Mouse (Mus musculus) forebrain, embryonic 13.5 days (tissue): Measurements from ENCODE around the gene Abcb9. TPM values are rescaled to one million over a fixed set of nuclear protein-coding genes. Genes with fewer than 3 reads are reported as not detected.

Source experiments
- ATAC-seq: fragments of 200-750 bp; cut with Nextera tagmentation; 2 replicates; pipeline ENCODE4 v1.8.0; 2017
- H3K27ac ChIP-seq: fragments of 300-500 bp; sonication (generic); 2 replicates; pipeline ENCODE4 v1.5.1; 2015; ENCODE audit warnings: inconsistent platforms, mild to moderate bottlenecking, moderate library complexity
- H3K27me3 ChIP-seq: fragments of 300-500 bp; sonication (generic); 2 replicates; pipeline ENCODE4 v1.6.1; 2015; ENCODE audit warnings: mild to moderate bottlenecking, inconsistent platforms
- H3K36me3 ChIP-seq: fragments of 300-500 bp; sonication (generic); 2 replicates; pipeline ENCODE4 v1.6.1; 2015; ENCODE audit warnings: mild to moderate bottlenecking, inconsistent platforms; ENCODE audit not compliant: poor library complexity, severe bottlenecking
- H3K4me1 ChIP-seq: fragments of 300-500 bp; sonication (generic); 2 replicates; pipeline ENCODE4 v1.6.1; 2015; ENCODE audit warnings: inconsistent platforms
- H3K4me2 ChIP-seq: fragments of 300-500 bp; sonication (generic); 2 replicates; pipeline ENCODE4 v1.6.1; 2015; ENCODE audit warnings: inconsistent platforms, mild to moderate bottlenecking, moderate library complexity
- H3K4me3 ChIP-seq: fragments of 300-500 bp; sonication (generic); 2 replicates; pipeline ENCODE4 v1.5.1; 2015; ENCODE audit warnings: mild to moderate bottlenecking, inconsistent platforms
- H3K9ac ChIP-seq: fragments of 300-500 bp; sonication (generic); 2 replicates; pipeline ENCODE4 v1.6.1; 2015; ENCODE audit warnings: mild to moderate bottlenecking, inconsistent platforms
- H3K9me3 ChIP-seq: fragments of 300-500 bp; sonication (generic); replicated peaks from 2 replicates; pipeline ENCODE4 v1.6.1; 2016; ENCODE audit warnings: inconsistent platforms
- WGBS: fragments of 180-500 bp; shearing (Covaris S2); methylation state at CpG from one replicate; pipeline ENCODE4 v1.1.7; 2015; 5-methylcytosine and 5-hydroxymethylcytosine counted together
- polyA plus RNA-seq: library from polyadenylated mRNA; unstranded; fragments of >200 nt; fragmentation: Nextera tagmentation; extraction: Ambion mirVana; gene quantifications from 2 replicates; pipeline ENCODE4 v1.2.1, GENCODE M21; 2015

The Abcb9 gene
- polyA plus RNA-seq, 1 experiment from 2014 or later = 5.8 TPM

GRCm38 (mm10) chr5:124111742-124112497 lies 16.3 kb upstream of the Abcb9 start, which contains the start of gene Ogfod2:
TSS of gene Ogfod2 (plus strand) at chr5:124112297.
- Histone ChIP-seq H3K9ac (peak within 1 kb of the TSS; percentile 79), H3K27ac (peak within 1 kb of the TSS; percentile 80), H3K4me2 (peak within 1 kb of the TSS; percentile 92), H3K36me3 (peaks cover 9% of the 10 kb centered on the region; the same call in 1 of the 2 replicates), H3K4me1 (peaks cover 32% of the 10 kb centered on the region), H3K27me3 (no peaks in the 10 kb centered on the region), H3K4me3 (peak within 1 kb of the TSS; percentile 93), H3K9me3 (no peaks in the 10 kb centered on the region)
- peak; percentile 97 for ATAC-seq
- WGBS = under 1% methylated on average over 66 of the region's 66 CpGs

GRCm38 (mm10) chr5:124111077-124111741 lies 15.6 kb upstream of the Abcb9 start:
- no peaks in the 10 kb centered on the region for H3K27me3 ChIP-seq
- H3K4me2 ChIP-seq = peak overlapping the region; percentile 92
- no peaks in the 10 kb centered on the region for H3K9me3 ChIP-seq
- H3K36me3 ChIP-seq = peaks cover 9% of the 10 kb centered on the region; the same call in 1 of the 2 replicates
- H3K9ac ChIP-seq = peak overlapping the region; percentile 79
- H3K4me1 ChIP-seq = peaks cover 26% of the 10 kb centered on the region
- WGBS = 21% methylated on average over 17 of the region's 17 CpGs
- H3K4me3 ChIP-seq = peak overlapping the region; percentile 93
- no peak for ATAC-seq
- peak overlapping the region; percentile 80; the same call in 1 of the 2 replicates for H3K27ac ChIP-seq

DNA sequence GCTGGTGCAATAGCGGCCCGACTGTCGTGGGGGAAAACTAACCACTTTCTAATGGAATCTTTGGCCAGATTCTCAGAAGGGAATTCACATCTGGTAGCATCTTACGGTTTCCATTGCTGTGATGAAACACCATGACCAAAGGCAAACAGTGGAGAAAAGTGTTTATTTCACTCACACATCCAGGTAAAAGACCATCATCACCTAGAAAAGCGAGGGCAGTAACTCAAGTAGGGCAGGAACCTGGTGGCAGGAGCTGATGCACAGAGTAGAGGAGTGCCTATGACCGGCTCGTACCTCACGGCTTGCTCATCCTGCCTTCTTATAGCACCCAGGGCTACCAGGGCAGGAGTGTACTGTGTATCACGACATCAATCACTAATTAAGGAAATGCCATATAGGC lies 8.0 kb upstream of the Abcb9 start:
- 92% methylated on average over 9 of the region's 9 CpGs for WGBS
- Histone ChIP-seq H3K4me1 (no peaks in the 10 kb centered on the region), H3K36me3 (no peaks in the 10 kb centered on the region), H3K9me3 (no peaks in the 10 kb centered on the region), H3K9ac (no peak overlapping the region), H3K4me2 (no peak overlapping the region), H3K27ac (no peak overlapping the region), H3K4me3 (no peak overlapping the region), H3K27me3 (no peaks in the 10 kb centered on the region)
- ATAC-seq = no peak

GRCm38 (mm10) chr5:124103020-124103419 lies 7.4 kb upstream of the Abcb9 start:
- WGBS = 86% methylated on average over 3 of the region's 3 CpGs
- Histone ChIP-seq H3K9ac (no peak overlapping the region), H3K4me1 (no peaks in the 10 kb centered on the region), H3K27me3 (no peaks in the 10 kb centered on the region), H3K4me2 (no peak overlapping the region), H3K4me3 (no peak overlapping the region), H3K27ac (no peak overlapping the region), H3K9me3 (no peaks in the 10 kb centered on the region), H3K36me3 (no peaks in the 10 kb centered on the region)
- ATAC-seq = no peak

GRCm38 (mm10) chr5:124102326-124102725 lies 6.7 kb upstream of the Abcb9 start:
- Histone ChIP-seq H3K9me3 (no peaks in the 10 kb centered on the region), H3K27ac (no peak overlapping the region), H3K27me3 (no peaks in the 10 kb centered on the region), H3K9ac (no peak overlapping the region), H3K36me3 (no peaks in the 10 kb centered on the region), H3K4me3 (no peak overlapping the region), H3K4me2 (no peak overlapping the region), H3K4me1 (no peaks in the 10 kb centered on the region)
- no peak for ATAC-seq
- WGBS = 81% methylated on average over 6 of the region's 6 CpGs

- H3K9me3 ChIP-seq = 0 out of 2 replicates have a peak, but pooled peaks cover 4% of the 10 kb centered on the region
- WGBS = 92% methylated on average over 11 of the region's 11 CpGs
- ATAC-seq = no peak
These were observed 4.8 kb upstream of the Abcb9 start for GRCm38 (mm10) chr5:124100128-124101044.

GRCm38 (mm10) chr5:124098923-124099322 lies 3.3 kb upstream of the Abcb9 start:
- peaks cover 18% of the 10 kb centered on the region for H3K27me3 ChIP-seq
- no peak overlapping the region for H3K4me2 ChIP-seq
- no peak for ATAC-seq
- 0 out of 2 replicates have a peak, but pooled peaks cover 4% of the 10 kb centered on the region for H3K9me3 ChIP-seq
- H3K27ac ChIP-seq = no peak overlapping the region
- H3K9ac ChIP-seq = no peak overlapping the region
- H3K36me3 ChIP-seq = no peaks in the 10 kb centered on the region
- WGBS = 80% methylated on average over 2 of the region's 2 CpGs
- H3K4me1 ChIP-seq = peaks cover 10% of the 10 kb centered on the region
- no peak overlapping the region for H3K4me3 ChIP-seq

More at GRCm38 (mm10) chr5:124100128-124101044, 4.8 kb upstream of the Abcb9 start:
- Histone ChIP-seq H3K27me3 (peaks cover 7% of the 10 kb centered on the region), H3K4me2 (no peak overlapping the region), H3K36me3 (no peaks in the 10 kb centered on the region), H3K9ac (no peak overlapping the region), H3K4me1 (peaks cover 5% of the 10 kb centered on the region), H3K4me3 (no peak overlapping the region), H3K27ac (no peak overlapping the region)

DNA sequence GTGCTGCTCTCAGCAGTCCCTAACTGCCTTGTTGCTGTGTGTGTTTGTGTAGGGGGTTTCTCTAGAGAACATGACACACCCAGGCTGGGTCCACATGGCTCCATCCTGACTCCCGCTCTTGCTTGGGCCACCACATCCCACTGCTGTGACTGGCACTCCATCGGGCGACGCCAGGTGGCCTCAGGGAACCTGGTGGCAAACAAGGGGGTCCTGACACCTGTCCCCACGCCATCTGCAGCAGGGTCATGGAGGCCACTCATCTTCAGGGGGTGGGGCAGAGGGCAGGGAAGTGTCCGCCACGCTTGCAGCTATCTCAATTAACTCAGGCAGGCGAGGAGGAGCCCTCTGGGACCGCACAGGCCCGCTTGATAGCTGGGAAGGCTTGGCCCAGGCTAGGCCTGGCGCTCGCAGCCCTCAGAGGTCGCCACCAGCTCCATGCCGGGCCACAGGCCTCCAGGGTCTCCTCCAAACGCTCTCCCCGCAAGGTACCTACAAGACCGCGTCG lies 469 bp downstream of the Abcb9 start:
- Histone ChIP-seq H3K27ac (no peak overlapping the region), H3K4me3 (peak overlapping the region; percentile 40), H3K4me2 (peak overlapping the region; percentile 66), H3K9me3 (0 out of 2 replicates have a peak, but pooled peaks cover 4% of the 10 kb centered on the region), H3K4me1 (peaks cover 18% of the 10 kb centered on the region), H3K27me3 (peaks cover 18% of the 10 kb centered on the region), H3K9ac (peak overlapping the region; percentile 52), H3K36me3 (no peaks in the 10 kb centered on the region)
- peak; percentile 62; the same call in 1 of the 2 replicates for ATAC-seq
- 16% methylated on average over 19 of the region's 19 CpGs for whole genome bisulfite sequencing

- Histone ChIP-seq H3K9me3 (0 out of 2 replicates have a peak, but pooled peaks cover 4% of the 10 kb centered on the region), H3K9ac (no peak overlapping the region), H3K27ac (no peak overlapping the region), H3K36me3 (no peaks in the 10 kb centered on the region), H3K4me1 (peaks cover 18% of the 10 kb centered on the region), H3K4me2 (no peak overlapping the region), H3K27me3 (peaks cover 18% of the 10 kb centered on the region), H3K4me3 (no peak overlapping the region)
- no peak for ATAC-seq
- WGBS = 82% methylated on average over 12 of the region's 12 CpGs
These were observed 1.6 kb downstream of the Abcb9 start for GRCm38 (mm10) chr5:124093852-124094604.

DNA sequence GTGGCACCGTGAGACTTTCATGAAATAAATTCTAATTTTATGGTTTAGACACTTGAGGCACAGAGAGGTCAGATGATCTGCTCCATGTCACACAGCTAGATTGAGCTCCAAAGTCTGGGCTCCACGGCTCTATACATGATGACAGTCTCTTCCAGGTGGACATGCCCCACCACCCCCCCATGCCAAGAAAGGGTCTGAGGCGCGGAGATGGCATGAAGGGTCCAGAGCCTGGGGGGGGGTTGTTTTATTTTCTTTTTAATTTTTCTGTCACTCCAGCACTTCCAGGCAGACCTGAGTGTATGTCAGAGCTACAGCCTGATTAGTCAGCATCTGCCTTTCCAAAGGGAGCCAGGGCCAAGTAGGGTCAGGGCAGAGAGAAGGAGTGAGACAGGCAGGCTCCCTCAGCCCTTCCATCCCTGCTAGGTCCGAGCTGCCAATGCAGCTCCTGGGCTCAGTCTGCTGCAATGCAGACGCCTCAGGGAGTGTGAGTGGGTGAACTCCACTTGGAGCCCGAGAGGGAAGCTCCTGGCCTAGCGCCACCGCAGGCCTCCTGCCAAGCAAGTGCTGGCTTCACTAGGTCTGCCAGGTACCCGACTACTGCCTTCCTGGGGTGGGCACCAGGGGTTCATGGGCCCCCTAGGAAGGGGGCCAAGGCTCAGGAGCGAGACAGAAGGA lies 2.3 kb downstream of the Abcb9 start:
- Histone ChIP-seq H3K4me2 (no peak overlapping the region), H3K4me3 (no peak overlapping the region), H3K27ac (no peak overlapping the region), H3K9ac (no peak overlapping the region; the same call in 1 of the 2 replicates), H3K4me1 (peaks cover 18% of the 10 kb centered on the region), H3K27me3 (peaks cover 18% of the 10 kb centered on the region), H3K36me3 (no peaks in the 10 kb centered on the region), H3K9me3 (0 out of 2 replicates have a peak, but pooled peaks cover 4% of the 10 kb centered on the region)
- WGBS = 67% methylated on average over 11 of the region's 11 CpGs
- ATAC-seq = 0 out of 2 replicates have a peak, but pooled peaks have one; percentile 25
